Mouse (Mus musculus) spleen, adult 2 months (tissue): Measurements from ENCODE around the gene Gm5114. TPM values are rescaled to one million over a fixed set of nuclear protein-coding genes. Genes with fewer than 3 reads are reported as not detected.
A peak's percentile ranks its signal among the peaks of the same experiment; 100 is the strongest.
"Not testable (repeated sequence)": the region's sequence is repeated elsewhere in the genome, so short reads cannot be mapped to it uniquely, and the experiment has no call there.

ENCODE experiments used
- DNase-seq, 2 experiments: peaks; one replicate each; pipeline versions ENCODE4 v3.0.0 to v3.0.0-alpha.2; 2012 to 2021; ENCODE audit warnings: low spot score in 2 of 2, low read depth in 1 of 2
- H3K27ac ChIP-seq: fragments of 200-500 bp; 2 replicates; pipeline ENCODE4 v1.5.1; 2012; ENCODE audit warnings: low read length, inconsistent platforms; ENCODE audit not compliant: insufficient read depth
- H3K27me3 ChIP-seq: fragments of 200-500 bp; 2 replicates; pipeline ENCODE4 v1.6.1; 2012; ENCODE audit warnings: mild to moderate bottlenecking, moderate library complexity, low read length, inconsistent platforms; ENCODE audit not compliant: control insufficient read depth, insufficient read depth
- H3K36me3 ChIP-seq: fragments of 200-500 bp; 2 replicates; pipeline ENCODE4 v1.6.1; 2012; ENCODE audit warnings: mild to moderate bottlenecking, low read length, inconsistent platforms; ENCODE audit not compliant: control insufficient read depth, insufficient read depth
- H3K4me1 ChIP-seq: fragments of 200-500 bp; 2 replicates; pipeline ENCODE4 v1.6.1; 2011; ENCODE audit warnings: inconsistent platforms; ENCODE audit not compliant: control insufficient read depth, insufficient read depth, insufficient read length
- H3K4me3 ChIP-seq: fragments of 200-500 bp; 2 replicates; pipeline ENCODE4 v1.5.1; 2011; ENCODE audit warnings: mild to moderate bottlenecking, inconsistent platforms; ENCODE audit not compliant: insufficient read depth, insufficient read length; ENCODE audit errors: extremely low read depth
- CTCF ChIP-seq: fragments of 200-500 bp; IDR thresholded peaks from 2 replicates; pipeline ENCODE4 v1.5.1; 2011; ENCODE audit warnings: mild to moderate bottlenecking, inconsistent platforms; ENCODE audit not compliant: insufficient read depth, insufficient read length, insufficient replicate concordance; ENCODE audit errors: extremely low read depth
- POLR2A ChIP-seq: fragments of 200-500 bp; IDR thresholded peaks from 2 replicates; pipeline ENCODE4 v1.6.1; 2011; ENCODE audit warnings: low read depth, low read length, inconsistent platforms
- WGBS: fragments of 180-500 bp; shearing (Covaris S2); methylation state at CpG from one replicate; pipeline ENCODE4 v1.1.7; 2018; 5-methylcytosine and 5-hydroxymethylcytosine counted together
- polyA plus RNA-seq: library from polyadenylated mRNA; depleted of rRNA; stranded (reverse); fragments of >200 nt; gene quantifications from 2 replicates; pipeline ENCODE4 v1.2.3, GENCODE M21; 2012; rRNA removed

Gene Gm5114
- polyA plus RNA-seq = not detected in 2 replicates

GRCm38 (mm10) chr7:39413060-39413459 is at the start of gene Gm5114:
Gm5114 (minus strand) TSS chr7:39413160.
- H3K27me3 ChIP-seq, H3K36me3 ChIP-seq, DNase-seq, H3K4me1 ChIP-seq, H3K27ac ChIP-seq, H3K4me3 ChIP-seq: not testable (repeated sequence)
- WGBS = 64% methylated on average over 1 of the region's 1 CpGs

DNA sequence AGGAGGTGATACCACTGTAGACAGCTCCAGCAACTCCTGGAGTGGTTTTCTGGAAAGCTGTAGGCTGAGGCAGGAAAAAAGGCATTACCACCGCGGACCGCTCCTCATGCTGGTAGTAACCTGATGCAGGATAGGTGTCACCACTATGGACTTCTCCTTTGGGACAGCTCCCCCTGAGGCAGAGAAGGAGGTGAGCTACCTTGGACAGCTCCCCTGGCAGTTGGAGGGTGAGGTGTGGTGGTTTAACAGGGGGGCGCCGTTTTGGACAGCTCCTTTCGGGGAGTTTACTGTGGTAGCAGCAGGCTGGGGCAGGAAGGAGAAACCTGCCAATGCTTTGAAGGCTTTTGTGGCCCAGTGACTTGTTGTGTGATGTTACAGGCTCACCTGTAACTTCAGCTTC is 42.8 kb upstream of the Gm5114 start:
- no peaks in the 10 kb centered on the region for H3K27me3 ChIP-seq
- no peaks in the 10 kb centered on the region for H3K4me1 ChIP-seq
- 37% methylated on average over 6 of the region's 6 CpGs for WGBS
- no peak for TF ChIP-seq POLR2A
- TF ChIP-seq CTCF = no peak
- no peaks in the 10 kb centered on the region for H3K36me3 ChIP-seq
- DNase-seq = no peak
- no peak overlapping the region for H3K4me3 ChIP-seq
- H3K27ac ChIP-seq = no peak overlapping the region

DNA sequence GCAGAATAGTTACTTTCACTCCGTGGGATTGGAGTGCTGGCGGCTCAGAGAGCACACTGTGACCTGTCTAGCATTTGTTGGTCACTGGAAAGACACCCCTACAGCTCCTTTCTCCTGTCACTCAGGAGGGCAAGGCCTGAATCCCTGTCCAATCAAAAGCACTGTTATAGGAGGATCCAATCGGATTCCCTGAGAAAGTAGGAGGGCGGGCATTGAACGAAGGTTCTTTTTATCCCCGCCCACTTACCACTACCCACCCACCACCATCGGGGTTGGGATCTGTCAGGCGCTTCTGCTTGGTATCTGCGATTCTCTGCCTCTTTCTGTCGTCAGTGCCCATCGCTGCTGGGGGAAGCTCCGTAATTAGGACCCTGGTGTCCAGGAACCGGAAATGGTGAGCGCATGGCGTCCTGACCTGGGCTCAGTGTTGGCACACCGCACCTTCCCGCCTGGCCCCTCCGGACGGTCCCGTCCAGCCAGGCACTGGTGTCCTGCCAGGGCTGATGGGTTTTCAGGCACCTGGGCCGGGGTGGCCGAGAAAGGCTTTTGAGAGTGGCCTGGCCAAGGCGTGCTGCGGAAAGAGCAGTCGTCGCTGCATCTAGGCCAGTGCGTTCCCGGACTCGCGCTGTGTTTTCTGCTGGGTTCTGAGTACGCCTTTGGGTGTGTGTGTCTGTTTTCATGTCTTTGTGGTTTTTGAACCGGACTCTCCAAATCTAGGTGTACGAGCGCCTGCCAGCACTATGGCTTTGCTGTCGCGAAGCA is 36.5 kb upstream of the Gm5114 start:
- WGBS = 3% methylated on average over 36 of the region's 36 CpGs
- Histone ChIP-seq H3K27ac (no peak overlapping the region), H3K4me1 (no peaks in the 10 kb centered on the region; the same call in 1 of the 2 replicates), H3K4me3 (peak overlapping the region; percentile 60), H3K27me3 (no peaks in the 10 kb centered on the region), H3K36me3 (no peaks in the 10 kb centered on the region)
- no peak for TF ChIP-seq POLR2A
- no peak for TF ChIP-seq CTCF
- peak; percentile 32 to 47 for DNase-seq

GRCm38 (mm10) chr7:39448626-39449242 is 35.8 kb upstream of the Gm5114 start:
- Histone ChIP-seq H3K4me1 (no peaks in the 10 kb centered on the region; the same call in 1 of the 2 replicates), H3K4me3 (peak overlapping the region; percentile 60), H3K36me3 (no peaks in the 10 kb centered on the region), H3K27me3 (no peaks in the 10 kb centered on the region), H3K27ac (no peak overlapping the region)
- TF ChIP-seq CTCF = no peak
- TF ChIP-seq POLR2A = no peak
- no peak for DNase-seq
- WGBS = 54% methylated on average over 11 of the region's 11 CpGs

- Histone ChIP-seq H3K27ac (no peak overlapping the region), H3K4me3 (no peak overlapping the region), H3K36me3 (no peaks in the 10 kb centered on the region), H3K4me1 (no peaks in the 10 kb centered on the region), H3K27me3 (no peaks in the 10 kb centered on the region)
- DNase-seq = no peak
- TF ChIP-seq CTCF = no peak
- TF ChIP-seq POLR2A = no peak
- WGBS = 42% methylated on average over 2 of the region's 2 CpGs
These were observed 28.3 kb upstream of the Gm5114 start for GRCm38 (mm10) chr7:39441237-39441636.

DNA sequence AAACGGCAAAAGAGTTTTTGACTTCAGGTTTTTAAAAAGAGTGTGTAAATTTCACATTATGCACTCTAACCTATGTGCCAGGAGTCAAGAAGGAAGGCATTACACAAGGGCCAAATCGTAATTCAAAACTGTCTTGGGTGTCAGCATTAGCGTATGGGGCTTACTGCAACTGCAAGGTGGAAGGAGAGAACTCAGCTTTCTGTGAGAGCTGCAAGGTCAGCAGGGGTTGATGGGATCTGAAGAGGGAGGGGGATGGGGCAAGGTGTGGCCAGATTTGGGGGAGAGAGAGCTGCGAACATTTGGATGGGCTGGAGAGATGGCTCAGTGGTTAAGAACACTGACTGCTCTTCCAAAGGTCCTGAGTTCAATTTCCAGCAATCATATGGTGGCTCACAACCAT is 27.4 kb upstream of the Gm5114 start:
- Histone ChIP-seq H3K27me3 (no peaks in the 10 kb centered on the region), H3K36me3 (no peaks in the 10 kb centered on the region), H3K27ac (no peak overlapping the region), H3K4me1 (no peaks in the 10 kb centered on the region), H3K4me3 (no peak overlapping the region)
- 80% methylated on average over 4 of the region's 4 CpGs for WGBS
- TF ChIP-seq CTCF (no peak), POLR2A (no peak)
- no peak for DNase-seq

Other genes starting within 250 kb of the Gm5114 start
- 0.26 and 0.34 TPM in 2 replicates for gene Zfp619, start 104.6 kb upstream of the Gm5114 start, polyA plus RNA-seq